ENCODE assay signal across 8 mouse cellular contexts in genomic region chr14:25693271-25693887, GRCm38 (mm10). TPM values are rescaled to one million over a fixed set of nuclear protein-coding genes. Genes with fewer than 3 reads are reported as not detected.
DNase-seq lines count a peak whose midpoint lies in the region; ATAC-seq and TF ChIP-seq lines count a peak whose summit lies in the region.

No protein-coding gene starts in this region.

- H3K27ac ChIP-seq in lung, embryonic 16.5 days (ENCODE audit: low read length): 0 out of 2 replicates have a peak overlapping the region, but pooled peaks have one; percentile 2
- H3K27ac ChIP-seq in forebrain, embryonic 14.5 days (ENCODE audit: low read depth, low read length): no peak overlapping the region
- H3K27ac ChIP-seq in kidney, postnatal 0 days: 0 out of 2 replicates have a peak overlapping the region, but pooled peaks have one; percentile 10
- no peak overlapping the region for H3K27ac ChIP-seq in neural tube, embryonic 12.5 days

- H3K9me3 ChIP-seq in lung, embryonic 16.5 days (ENCODE audit: control insufficient read depth, low read length): no peaks in the 10 kb centered on the region
- H3K9me3 ChIP-seq in forebrain, embryonic 14.5 days (replicated peaks; ENCODE audit: control insufficient read depth, low read length): no peaks in the 10 kb centered on the region
- H3K9me3 ChIP-seq in kidney, postnatal 0 days (replicated peaks; ENCODE audit: low read length): no peaks in the 10 kb centered on the region
- H3K9me3 ChIP-seq in neural tube, embryonic 12.5 days: no peaks in the 10 kb centered on the region

- peak overlapping the region; percentile 87 for H3K4me3 ChIP-seq in lung, embryonic 16.5 days (ENCODE audit: low read length)
- H3K4me3 ChIP-seq in forebrain, embryonic 14.5 days (ENCODE audit: low read depth, low read length): peak overlapping the region; percentile 88; the same call in 1 of the 2 replicates
- H3K4me3 ChIP-seq in kidney, postnatal 0 days (replicated peaks; ENCODE audit: low read depth, low read length): peak overlapping the region; percentile 79; the same call in 1 of the 2 replicates
- peak overlapping the region; percentile 85; the same call in 1 of the 2 replicates for H3K4me3 ChIP-seq in neural tube, embryonic 12.5 days

- peaks cover 16% of the 10 kb centered on the region for H3K4me1 ChIP-seq in lung, embryonic 16.5 days (replicated peaks; ENCODE audit: control insufficient read depth, insufficient read depth, low read length)
- H3K4me1 ChIP-seq in forebrain, embryonic 14.5 days (ENCODE audit: control insufficient read depth, insufficient read depth, low read length): peaks cover 12% of the 10 kb centered on the region
- peaks cover 11% of the 10 kb centered on the region for H3K4me1 ChIP-seq in kidney, postnatal 0 days (replicated peaks; ENCODE audit: insufficient read depth, low read length)
- H3K4me1 ChIP-seq in neural tube, embryonic 12.5 days: peaks cover 20% of the 10 kb centered on the region

- ATAC-seq in lung, embryonic 16.5 days (ENCODE audit: low read depth): peak; percentile 37
- peak; percentile 54 for ATAC-seq in forebrain, embryonic 14.5 days
- peak; percentile 22 for ATAC-seq in kidney, postnatal 0 days (replicated peaks; ENCODE audit: low FRiP score, low read depth)
- peak; percentile 33; the same call in 1 of the 2 replicates for ATAC-seq in neural tube, embryonic 12.5 days (ENCODE audit: low FRiP score, low read depth)

- WGBS in lung, embryonic 16.5 days: 58% methylated on average over 6 of the region's 6 CpGs
- WGBS in forebrain, embryonic 14.5 days: 66% methylated on average over 6 of the region's 6 CpGs
- whole genome bisulfite sequencing in kidney, postnatal 0 days: 64% methylated on average over 6 of the region's 6 CpGs
- WGBS in neural tube, embryonic 12.5 days: 77% methylated on average over 6 of the region's 6 CpGs

- no peaks in the 10 kb centered on the region for H3K27me3 ChIP-seq in lung, embryonic 16.5 days (ENCODE audit: control insufficient read depth, insufficient read depth, low read depth, low read length)
- no peaks in the 10 kb centered on the region for H3K27me3 ChIP-seq in forebrain, embryonic 14.5 days (replicated peaks; ENCODE audit: control insufficient read depth, insufficient read depth, low read length)
- no peaks in the 10 kb centered on the region for H3K27me3 ChIP-seq in kidney, postnatal 0 days (ENCODE audit: insufficient read depth, low read length)
- H3K27me3 ChIP-seq in neural tube, embryonic 12.5 days (replicated peaks): no peaks in the 10 kb centered on the region

- no peaks in the 10 kb centered on the region; the same call in 1 of the 2 replicates for H3K36me3 ChIP-seq in lung, embryonic 16.5 days (ENCODE audit: control insufficient read depth, insufficient read depth, low read length)
- peaks cover 23% of the 10 kb centered on the region for H3K36me3 ChIP-seq in forebrain, embryonic 14.5 days (ENCODE audit: control insufficient read depth, insufficient read depth, low read length)
- H3K36me3 ChIP-seq in kidney, postnatal 0 days (ENCODE audit: insufficient read depth, low read length): peaks cover 18% of the 10 kb centered on the region; the same call in 1 of the 2 replicates
- peaks cover 20% of the 10 kb centered on the region for H3K36me3 ChIP-seq in neural tube, embryonic 12.5 days

- DNase-seq in lung, postnatal 36 days: no peak
- DNase-seq in forebrain, embryonic 14.5 days (ENCODE audit: low spot score): no peak
- no peak for DNase-seq in kidney, postnatal 0 days (ENCODE audit: low spot score)
- no peak for DNase-seq in embryo, embryonic 10.5 days (ENCODE audit: low spot score)
- DNase-seq in spleen, adult 12 weeks (ENCODE audit: low spot score): no peak
- DNase-seq in urinary bladder, postnatal 36 days (ENCODE audit: low spot score in 2 of 2): no peak

- H3K9ac ChIP-seq in lung, embryonic 16.5 days (ENCODE audit: low read length): peak overlapping the region; percentile 41
- peak overlapping the region; percentile 40 for H3K9ac ChIP-seq in forebrain, embryonic 14.5 days (ENCODE audit: low read length)
- no peak overlapping the region for H3K9ac ChIP-seq in kidney, postnatal 0 days (ENCODE audit: low read depth, low read length)
- H3K9ac ChIP-seq in neural tube, embryonic 12.5 days: peak overlapping the region; percentile 80; the same call in 1 of the 2 replicates

- H3K4me2 ChIP-seq in lung, embryonic 16.5 days (ENCODE audit: low read depth, low read length): peak overlapping the region; percentile 95
- H3K4me2 ChIP-seq in forebrain, embryonic 14.5 days (ENCODE audit: low read length): peak overlapping the region; percentile 98
- peak overlapping the region; percentile 86 for H3K4me2 ChIP-seq in kidney, postnatal 0 days (ENCODE audit: low read length)
- peak overlapping the region; percentile 78 for H3K4me2 ChIP-seq in neural tube, embryonic 12.5 days (replicated peaks)

- no peak for TF ChIP-seq CTCF in kidney, postnatal 0 days (IDR thresholded peaks at IDR 0.05; ENCODE audit: low read depth)

RNA-seq across cellular contexts. Expression of gene Ppif, which starts 0.6 kb away (rescaled TPM):
- polyA plus RNA-seq in lung, embryonic 16.5 days (2015; fragmentation: Nextera tagmentation; extraction: Ambion mirVana): 25.6 and 29.9 TPM in 2 replicates
- polyA plus RNA-seq in forebrain, embryonic 14.5 days (2014; fragmentation: Nextera tagmentation; extraction: Ambion mirVana): 25.3 and 28.2 TPM in 2 replicates
- 56.5 and 61.2 TPM in 2 replicates for polyA plus RNA-seq in kidney, postnatal 0 days (2015; fragmentation: Nextera tagmentation; extraction: Ambion mirVana)
- polyA plus RNA-seq in neural tube, embryonic 12.5 days (2016; fragmentation: Nextera tagmentation; extraction: Ambion mirVana): 23.9 and 24.7 TPM in 2 replicates

Comparison
In these comparisons a context has a peak if more than half of its experiments do, and no peak if none do; other contexts are left out.
1. H3K27ac ChIP-seq: peak in lung, embryonic 16.5 days (single experiment) and kidney, postnatal 0 days (single experiment); none in forebrain, embryonic 14.5 days (single experiment) and neural tube, embryonic 12.5 days (single experiment).
2. Peak in every context shown above with its lines, with median percentiles within 50 percentile points of each other: ATAC-seq, H3K4me2 ChIP-seq and H3K4me3 ChIP-seq.